Mouse (Mus musculus) G1E (cell line): Measurements from ENCODE around the gene Sept10. TPM values are rescaled to one million over a fixed set of nuclear protein-coding genes. Genes with fewer than 3 reads are reported as not detected.

ENCODE experiments used
- ATAC-seq: 2 replicates; pipeline ENCODE4 v1.8.0; 2016; ENCODE audit warnings: mild to moderate bottlenecking; ENCODE audit not compliant: insufficient number of reproducible peaks, poor library complexity, low FRiP score, severe bottlenecking; ENCODE audit errors: extremely low read depth
- DNase-seq: peaks from one replicate; pipeline ENCODE4 v3.0.0; 2012; ENCODE audit warnings: low spot score
- H3K27me3 ChIP-seq: 2 replicates; pipeline ENCODE4 v1.6.1; 2012; ENCODE audit warnings: mild to moderate bottlenecking, low read length, inconsistent platforms; ENCODE audit not compliant: insufficient read depth
- H3K36me3 ChIP-seq: replicated peaks from 2 replicates; pipeline ENCODE3; 2012; ENCODE audit warnings: mild to moderate bottlenecking, inconsistent platforms
- H3K4me1 ChIP-seq: 2 replicates; pipeline ENCODE4 v1.6.1; 2012; ENCODE audit warnings: low read depth, low read length, inconsistent platforms, mixed read lengths; ENCODE audit not compliant: insufficient read depth
- H3K4me3 ChIP-seq: 2 replicates; pipeline ENCODE4 v1.5.1; 2012; ENCODE audit warnings: low read depth, mild to moderate bottlenecking, inconsistent platforms, low read length, moderate library complexity, mixed read lengths
- H3K9me3 ChIP-seq: replicated peaks from 2 replicates; pipeline ENCODE4 v1.6.1; 2012; ENCODE audit warnings: inconsistent platforms
- CTCF ChIP-seq: IDR thresholded peaks from 2 replicates; pipeline ENCODE4 v1.5.1; 2012; ENCODE audit warnings: low read depth, low read length, inconsistent platforms, mixed read lengths
- GATA1 ChIP-seq: IDR thresholded peaks from 2 replicates; pipeline ENCODE4 v1.6.1; 2012; ENCODE audit warnings: borderline replicate concordance, low read length, inconsistent platforms, mixed read lengths
- GATA2 ChIP-seq: IDR thresholded peaks from 2 replicates; pipeline ENCODE4 v1.6.1; 2012; ENCODE audit warnings: low read depth, low read length, inconsistent platforms, borderline replicate concordance
- POLR2AphosphoS5 ChIP-seq: IDR thresholded peaks from 2 replicates; pipeline ENCODE4 v1.6.1; 2012; ENCODE audit warnings: low read depth, low read length, inconsistent platforms; ENCODE audit not compliant: insufficient replicate concordance
- TAL1 ChIP-seq: conservative IDR thresholded peaks from 2 replicates; pipeline ENCODE4 v1.6.1; 2012; ENCODE audit warnings: low read depth, low read length, inconsistent platforms, mixed read lengths
- polyA plus RNA-seq: library from polyadenylated mRNA; stranded (reverse); fragments of >175 nt; gene quantifications from 2 replicates; pipeline ENCODE4 v1.2.3, GENCODE M21; 2012
- total RNA-seq, 2 experiments: library from RNA; stranded (forward) in 1 of 2; stranded (reverse) in 1 of 2; fragments of 200-1000 nt in 1 of 2; fragments of >200 nt in 1 of 2; fragmentation: Nextera tagmentation in 1 of 2; gene quantifications; 2 replicates each; pipeline ENCODE4 v1.2.3; 2014 to 2017

Gene Sept10
- total and polyA plus RNA-seq, 3 experiments = 1.1 to 14.4 (median 9.5) TPM

DNA sequence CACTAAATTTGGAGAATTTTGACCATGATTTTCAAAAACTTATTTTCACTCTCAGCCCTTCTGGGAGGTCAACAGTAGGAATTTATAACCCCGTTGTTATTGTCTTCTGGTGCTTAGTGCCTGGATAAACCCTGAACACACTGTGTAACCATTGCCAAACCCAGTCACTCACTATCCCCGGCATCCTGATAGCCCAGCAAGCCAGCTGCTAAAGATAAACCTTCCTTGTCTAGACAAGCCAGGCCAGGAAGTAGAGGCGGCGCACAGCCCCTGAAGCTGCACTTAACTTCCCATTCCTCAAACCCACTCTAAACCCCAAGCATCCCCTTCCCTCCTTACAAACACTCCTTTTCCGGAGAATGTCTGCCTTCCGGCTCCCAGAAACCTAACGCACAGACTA lies 43.4 kb upstream of the Sept10 start:
- DNase-seq = no peak
- Histone ChIP-seq H3K27me3 (0 out of 2 replicates have a peak, but pooled peaks cover 2% of the 10 kb centered on the region), H3K36me3 (no peaks in the 10 kb centered on the region), H3K4me3 (no peak overlapping the region), H3K4me1 (no peaks in the 10 kb centered on the region), H3K9me3 (no peaks in the 10 kb centered on the region)
- TF ChIP-seq GATA2 (no peak), CTCF (no peak), POLR2AphosphoS5 (no peak), GATA1 (no peak), TAL1 (no peak)
- no peak for ATAC-seq

DNA sequence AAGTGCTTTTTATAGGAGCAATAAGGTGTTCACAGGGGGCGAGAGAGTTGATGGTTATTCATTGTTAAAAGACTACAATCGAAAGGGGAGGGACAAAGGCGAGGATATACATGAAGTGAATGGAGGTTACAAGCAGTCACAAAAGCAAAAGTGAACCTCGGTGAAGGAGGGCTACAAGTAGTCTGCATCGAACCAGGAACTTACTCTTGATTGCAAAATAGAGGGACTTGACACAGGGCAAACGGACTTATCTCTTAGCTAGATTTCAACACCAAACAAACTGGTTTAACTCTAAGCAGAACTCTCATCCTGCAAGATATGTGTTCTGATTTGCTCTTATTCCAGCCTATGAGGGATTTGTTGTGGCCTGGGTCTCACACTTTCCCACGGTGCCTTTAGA lies 41.3 kb upstream of the Sept10 start:
- Histone ChIP-seq H3K4me3 (no peak overlapping the region), H3K27me3 (0 out of 2 replicates have a peak, but pooled peaks cover 2% of the 10 kb centered on the region), H3K9me3 (no peaks in the 10 kb centered on the region), H3K36me3 (no peaks in the 10 kb centered on the region), H3K4me1 (no peaks in the 10 kb centered on the region)
- DNase-seq (no peak), ATAC-seq (no peak)
- TF ChIP-seq GATA1 (no peak), POLR2AphosphoS5 (no peak), TAL1 (no peak), CTCF (no peak), GATA2 (no peak)

DNA sequence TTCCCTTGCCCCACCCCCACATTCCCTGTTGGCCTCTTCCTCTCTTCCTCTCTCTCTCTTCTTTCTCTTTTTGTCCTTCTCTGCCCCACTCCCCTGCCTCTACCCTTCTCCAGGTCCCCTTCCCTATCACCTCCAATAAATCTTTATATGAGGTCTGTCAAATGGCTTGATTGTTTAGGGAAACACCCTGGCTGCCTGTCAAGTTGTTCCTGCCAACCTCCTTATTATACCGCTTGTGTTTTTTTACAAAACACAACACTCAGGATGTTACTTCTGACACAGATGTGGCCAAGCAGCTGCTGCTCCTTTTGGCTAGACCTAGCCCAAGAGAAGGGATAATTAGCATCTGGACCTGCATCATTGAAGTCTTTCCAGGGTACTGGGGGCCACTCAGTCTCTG lies 40.4 kb upstream of the Sept10 start:
- DNase-seq (no peak), ATAC-seq (no peak)
- Histone ChIP-seq H3K27me3 (0 out of 2 replicates have a peak, but pooled peaks cover 2% of the 10 kb centered on the region), H3K9me3 (no peaks in the 10 kb centered on the region), H3K4me1 (no peaks in the 10 kb centered on the region), H3K4me3 (no peak overlapping the region), H3K36me3 (no peaks in the 10 kb centered on the region)
- TF ChIP-seq GATA1 (no peak), TAL1 (no peak), POLR2AphosphoS5 (no peak), GATA2 (no peak), CTCF (no peak)

DNA sequence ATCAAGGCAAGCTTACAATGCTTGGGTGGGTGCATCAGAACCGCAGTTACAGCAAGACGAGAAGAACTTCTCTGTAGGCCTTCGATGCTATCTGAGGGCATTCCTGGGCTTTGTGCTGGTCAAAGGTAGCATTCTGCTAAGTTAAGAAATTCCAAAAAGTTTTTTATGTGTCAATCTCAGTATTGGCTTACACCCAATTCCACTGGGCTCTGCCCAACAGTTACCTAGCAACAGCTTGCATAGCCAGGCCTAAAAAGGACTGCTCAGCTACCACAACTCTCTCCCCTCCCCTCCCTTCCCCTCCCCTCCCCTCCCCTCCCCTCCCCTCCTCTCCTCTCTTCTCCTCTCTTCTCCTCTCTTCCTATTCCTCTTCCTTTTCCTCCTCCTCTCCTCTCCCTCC lies 40.0 kb upstream of the Sept10 start:
- Histone ChIP-seq H3K36me3 (no peaks in the 10 kb centered on the region), H3K9me3 (no peaks in the 10 kb centered on the region), H3K27me3 (0 out of 2 replicates have a peak, but pooled peaks cover 2% of the 10 kb centered on the region), H3K4me1 (no peaks in the 10 kb centered on the region), H3K4me3 (no peak overlapping the region)
- no peak for ATAC-seq
- no peak for DNase-seq
- no peak for TF ChIP-seq CTCF
- TF ChIP-seq GATA2 = no peak
- TF ChIP-seq GATA1 = no peak
- no peak for TF ChIP-seq POLR2AphosphoS5
- TF ChIP-seq TAL1 = no peak

DNA sequence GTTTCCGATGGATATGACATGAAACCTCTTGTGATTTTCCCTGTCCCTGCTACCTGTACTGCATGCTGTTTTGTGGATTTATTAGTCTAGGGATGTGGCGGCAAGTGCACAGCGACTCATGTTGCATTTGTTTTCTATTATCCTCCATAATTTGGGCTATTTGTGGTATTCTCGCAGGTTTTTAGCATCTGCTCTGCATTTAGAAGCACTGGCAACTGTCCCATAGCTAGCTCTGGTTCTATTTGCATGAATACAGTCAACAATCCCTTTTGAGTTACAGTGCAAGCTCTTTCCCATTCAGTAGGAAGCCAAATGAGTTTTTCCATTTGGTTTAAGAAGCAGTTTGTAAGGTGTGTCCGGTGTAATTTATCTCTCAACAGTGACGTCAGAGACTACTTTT lies 37.9 kb upstream of the Sept10 start:
- no peak for DNase-seq
- H3K36me3 ChIP-seq = no peaks in the 10 kb centered on the region
- H3K4me1 ChIP-seq = no peaks in the 10 kb centered on the region
- TF ChIP-seq CTCF (no peak), TAL1 (no peak), POLR2AphosphoS5 (no peak), GATA1 (no peak), GATA2 (no peak)
- ATAC-seq = no peak
- H3K27me3 ChIP-seq = peaks cover 5% of the 10 kb centered on the region; the same call in 1 of the 2 replicates
- H3K4me3 ChIP-seq = no peak overlapping the region
- H3K9me3 ChIP-seq = no peaks in the 10 kb centered on the region

DNA sequence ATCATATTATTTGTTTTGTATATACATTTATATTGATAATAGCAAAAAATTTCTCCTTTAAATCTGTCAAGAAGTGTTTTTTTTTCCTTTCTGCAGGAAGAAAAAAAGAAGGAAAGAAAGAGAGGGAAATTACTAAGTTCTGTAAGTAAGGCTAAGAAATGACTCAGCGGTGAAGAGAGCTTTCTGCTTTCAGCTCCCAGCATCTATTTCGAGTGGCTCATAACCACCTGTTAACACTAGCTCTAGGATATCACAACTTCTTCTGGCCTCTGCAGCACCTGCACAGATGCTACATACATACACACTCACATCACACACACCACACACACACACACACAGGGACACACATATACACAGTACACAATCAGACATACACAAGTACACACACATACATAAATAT lies 34.9 kb upstream of the Sept10 start:
- peaks cover 3% of the 10 kb centered on the region; the same call in 1 of the 2 replicates for H3K27me3 ChIP-seq
- no peaks in the 10 kb centered on the region for H3K9me3 ChIP-seq
- DNase-seq = no peak
- H3K4me1 ChIP-seq = no peaks in the 10 kb centered on the region
- TF ChIP-seq GATA2 (no peak), TAL1 (no peak), CTCF (no peak), GATA1 (no peak), POLR2AphosphoS5 (no peak)
- H3K36me3 ChIP-seq = no peaks in the 10 kb centered on the region
- no peak overlapping the region for H3K4me3 ChIP-seq
- ATAC-seq = no peak
